Mouse (Mus musculus) forebrain, embryonic 16.5 days (tissue): ENCODE data around the gene Dync2li1. TPM values are rescaled to one million over a fixed set of nuclear protein-coding genes. Genes with fewer than 3 reads are reported as not detected.

Experiments
- ATAC-seq: fragments of 200-750 bp; cut with Nextera tagmentation; 2 replicates; pipeline ENCODE4 v1.8.0; 2017; ENCODE audit warnings: mild to moderate bottlenecking, moderate library complexity
- H3K27ac ChIP-seq: fragments of 300-500 bp; sonication (generic); 2 replicates; pipeline ENCODE4 v1.5.1; 2014; ENCODE audit warnings: low read length, control low read depth
- H3K27me3 ChIP-seq: fragments of 300-500 bp; sonication (generic); replicated peaks from 2 replicates; pipeline ENCODE4 v1.6.1; 2014; ENCODE audit warnings: low read length; ENCODE audit not compliant: control insufficient read depth, insufficient read depth
- H3K36me3 ChIP-seq: fragments of 300-500 bp; sonication (generic); 2 replicates; pipeline ENCODE4 v1.6.1; 2014; ENCODE audit not compliant: control insufficient read depth, insufficient read depth
- H3K4me1 ChIP-seq: fragments of 300-500 bp; sonication (generic); replicated peaks from 2 replicates; pipeline ENCODE4 v1.6.1; 2014; ENCODE audit warnings: low read length; ENCODE audit not compliant: control insufficient read depth, insufficient read depth
- H3K4me2 ChIP-seq: fragments of 300-500 bp; sonication (generic); 2 replicates; pipeline ENCODE4 v1.6.1; 2014; ENCODE audit warnings: mild to moderate bottlenecking, low read length, control low read depth
- H3K4me3 ChIP-seq: fragments of 300-500 bp; sonication (generic); replicated peaks from 2 replicates; pipeline ENCODE4 v1.5.1; 2014; ENCODE audit warnings: mild to moderate bottlenecking, low read length, control low read depth
- H3K9ac ChIP-seq: fragments of 300-500 bp; sonication (generic); replicated peaks from 2 replicates; pipeline ENCODE4 v1.6.1; 2014; ENCODE audit warnings: low read depth, low read length, control low read depth
- H3K9me3 ChIP-seq: fragments of 300-500 bp; sonication (generic); 2 replicates; pipeline ENCODE4 v1.6.1; 2016; ENCODE audit warnings: low read length; ENCODE audit not compliant: control insufficient read depth
- WGBS: fragments of 180-500 bp; shearing (Covaris S2); extraction: QIAGEN DNeasy Blood & Tissue Kit; methylation state at CpG from one replicate; pipeline ENCODE4 v1.1.7; 2014; 5-methylcytosine and 5-hydroxymethylcytosine counted together
- polyA plus RNA-seq: library from polyadenylated mRNA; unstranded; fragments of >200 nt; fragmentation: Nextera tagmentation; extraction: Ambion mirVana; gene quantifications from 2 replicates; pipeline ENCODE4 v1.2.1, GENCODE M21; 2015

Gene Dync2li1
- polyA plus RNA-seq, 1 experiment from 2014 or later: 33.0 TPM

GRCm38 (mm10) chr17:84637971-84638370, 11.7 kb downstream of the Dync2li1 start:
- Histone ChIP-seq H3K4me2 (no peak overlapping the region), H3K4me3 (no peak overlapping the region), H3K27me3 (no peaks in the 10 kb centered on the region), H3K36me3 (no peaks in the 10 kb centered on the region), H3K9me3 (no peaks in the 10 kb centered on the region), H3K9ac (no peak overlapping the region), H3K27ac (no peak overlapping the region), H3K4me1 (no peaks in the 10 kb centered on the region)
- ATAC-seq: no peak
- WGBS: 93% methylated on average over 6 of the region's 6 CpGs

DNA sequence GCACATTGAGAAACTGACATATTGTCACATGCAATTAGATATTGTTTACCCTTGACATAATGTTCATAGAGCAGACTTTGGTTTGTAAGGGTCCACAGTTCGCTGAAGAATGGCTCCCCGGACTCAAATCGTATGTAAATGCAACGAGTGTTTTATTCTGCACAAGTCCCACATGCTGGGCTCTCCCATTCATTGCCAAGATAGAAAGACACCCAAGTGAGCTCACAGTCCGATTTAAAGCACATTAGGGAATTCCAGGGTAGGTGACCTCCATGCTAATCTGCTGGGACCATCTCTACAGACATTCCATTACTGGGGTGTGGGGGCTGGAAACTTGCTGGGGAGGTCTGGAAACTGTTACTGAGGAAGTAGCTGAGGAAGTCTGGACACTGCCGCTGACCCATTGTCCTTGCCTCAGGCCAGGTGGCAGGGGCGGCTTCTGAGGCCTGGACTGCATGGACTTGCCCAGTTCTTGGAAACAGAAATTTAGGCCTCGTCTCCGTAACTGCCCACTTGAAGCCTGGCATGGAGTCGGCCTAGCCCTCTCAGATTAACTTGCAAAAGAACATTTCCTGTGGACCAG, 13.6 kb downstream of the Dync2li1 start:
- H3K4me2 ChIP-seq: no peak overlapping the region
- H3K27ac ChIP-seq: no peak overlapping the region
- ATAC-seq: no peak
- no peaks in the 10 kb centered on the region for H3K27me3 ChIP-seq
- WGBS: 44% methylated on average over 10 of the region's 10 CpGs
- no peak overlapping the region for H3K4me3 ChIP-seq
- no peak overlapping the region for H3K9ac ChIP-seq
- no peaks in the 10 kb centered on the region for H3K4me1 ChIP-seq
- no peaks in the 10 kb centered on the region for H3K9me3 ChIP-seq
- no peaks in the 10 kb centered on the region for H3K36me3 ChIP-seq

DNA sequence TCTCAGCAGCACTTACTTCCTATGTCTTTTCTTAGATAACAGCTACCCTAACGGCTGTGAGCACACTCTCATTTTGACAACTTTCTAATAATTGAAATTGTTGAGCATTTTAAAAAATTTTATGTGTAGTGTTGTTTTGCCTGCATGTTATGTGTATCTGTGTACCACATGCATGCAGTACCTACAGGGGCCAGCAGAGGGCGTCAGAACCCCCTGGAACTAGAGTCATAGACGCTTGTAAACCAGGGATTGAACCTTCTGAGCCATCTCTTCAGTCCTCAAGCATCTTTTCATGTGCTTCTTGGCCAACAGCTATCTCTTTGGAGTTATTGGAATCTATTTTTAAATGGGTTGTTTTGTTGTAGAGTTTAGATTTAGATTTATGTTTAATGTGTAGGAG, 15.6 kb downstream of the Dync2li1 start:
- no peaks in the 10 kb centered on the region for H3K36me3 ChIP-seq
- WGBS: 28% methylated on average over 3 of the region's 3 CpGs
- H3K9ac ChIP-seq: no peak overlapping the region
- ATAC-seq: no peak
- H3K4me3 ChIP-seq: no peak overlapping the region
- no peaks in the 10 kb centered on the region for H3K27me3 ChIP-seq
- H3K4me1 ChIP-seq: 0 out of 2 replicates have a peak, but pooled peaks cover 2% of the 10 kb centered on the region
- H3K4me2 ChIP-seq: no peak overlapping the region
- H3K27ac ChIP-seq: no peak overlapping the region
- H3K9me3 ChIP-seq: no peaks in the 10 kb centered on the region

GRCm38 (mm10) chr17:84642324-84642723, 16.0 kb downstream of the Dync2li1 start:
- Histone ChIP-seq H3K4me2 (no peak overlapping the region), H3K4me3 (no peak overlapping the region), H3K9me3 (no peaks in the 10 kb centered on the region), H3K4me1 (0 out of 2 replicates have a peak, but pooled peaks cover 2% of the 10 kb centered on the region), H3K36me3 (no peaks in the 10 kb centered on the region), H3K9ac (no peak overlapping the region), H3K27me3 (no peaks in the 10 kb centered on the region), H3K27ac (no peak overlapping the region)
- ATAC-seq: no peak
- 90% methylated on average over 9 of the region's 9 CpGs for WGBS

DNA sequence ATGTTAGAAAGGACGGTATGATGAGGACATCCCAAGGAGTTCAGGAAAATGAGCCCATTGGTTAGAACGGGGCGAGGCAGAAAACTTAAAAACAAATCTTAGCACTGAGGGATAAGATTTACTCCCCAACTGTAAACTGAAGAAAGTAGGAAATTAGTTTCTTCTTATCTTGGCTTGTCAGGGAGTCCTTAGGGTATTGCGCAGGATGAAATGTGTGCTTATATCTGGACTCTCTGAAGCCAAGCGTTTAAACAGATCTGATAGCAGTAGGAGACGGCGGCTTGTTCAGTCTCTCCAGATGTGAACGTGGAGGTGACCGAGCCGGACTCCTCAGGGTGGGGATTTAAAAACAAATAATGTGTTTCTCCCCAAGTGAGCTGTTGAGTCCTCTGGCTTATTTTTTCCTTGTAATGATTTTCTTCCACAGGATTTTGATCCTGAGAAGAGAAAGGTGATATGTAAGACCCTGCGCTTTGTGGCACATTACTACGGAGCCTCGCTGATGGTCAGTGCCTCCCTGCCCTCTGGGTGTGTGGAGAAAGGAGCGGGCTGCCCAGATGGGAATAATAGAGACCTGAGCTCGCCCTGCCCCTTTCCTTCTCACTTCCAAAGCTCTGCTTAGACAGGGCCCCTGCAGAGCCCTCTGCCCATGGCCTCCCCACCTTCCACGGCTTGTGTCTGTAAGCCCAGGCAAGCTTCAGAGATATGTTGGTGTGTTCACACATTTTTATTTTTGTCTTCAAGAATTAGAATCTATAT, 18.2 kb downstream of the Dync2li1 start:
- Histone ChIP-seq H3K4me2 (no peak overlapping the region), H3K4me3 (no peak overlapping the region), H3K36me3 (no peaks in the 10 kb centered on the region), H3K4me1 (0 out of 2 replicates have a peak, but pooled peaks cover 2% of the 10 kb centered on the region), H3K27me3 (no peaks in the 10 kb centered on the region), H3K27ac (no peak overlapping the region), H3K9ac (no peak overlapping the region), H3K9me3 (no peaks in the 10 kb centered on the region)
- ATAC-seq: no peak
- WGBS: 63% methylated on average over 16 of the region's 16 CpGs

DNA sequence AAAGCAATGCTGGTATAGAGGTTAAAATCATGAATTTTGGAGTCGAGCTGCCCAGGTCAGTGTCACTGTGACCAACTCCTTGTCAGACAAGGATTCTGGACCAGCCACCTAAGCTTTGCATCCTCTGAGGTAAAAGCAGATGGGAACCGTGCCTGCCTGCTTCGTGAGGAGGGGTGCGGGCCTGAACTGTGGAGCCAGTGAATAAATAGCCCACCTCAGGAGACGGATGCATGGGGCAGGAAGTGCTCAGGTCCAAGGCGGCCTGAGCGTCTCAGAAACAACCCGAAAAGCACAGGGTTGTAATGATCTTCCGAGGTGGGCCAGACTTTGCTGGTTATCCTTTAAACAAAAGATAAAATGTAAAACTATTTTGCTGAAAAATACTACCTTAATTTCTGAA, 18.8 kb downstream of the Dync2li1 start:
- no peak overlapping the region for H3K4me3 ChIP-seq
- 30% methylated on average over 9 of the region's 9 CpGs for WGBS
- H3K27ac ChIP-seq: no peak overlapping the region
- H3K4me1 ChIP-seq: 0 out of 2 replicates have a peak, but pooled peaks cover 2% of the 10 kb centered on the region
- H3K27me3 ChIP-seq: no peaks in the 10 kb centered on the region
- H3K9me3 ChIP-seq: no peaks in the 10 kb centered on the region
- H3K4me2 ChIP-seq: no peak overlapping the region
- no peak for ATAC-seq
- H3K9ac ChIP-seq: no peak overlapping the region
- H3K36me3 ChIP-seq: no peaks in the 10 kb centered on the region

GRCm38 (mm10) chr17:84645894-84646293, 19.6 kb downstream of the Dync2li1 start:
- no peak for ATAC-seq
- Histone ChIP-seq H3K27ac (no peak overlapping the region), H3K4me3 (no peak overlapping the region), H3K36me3 (no peaks in the 10 kb centered on the region), H3K27me3 (no peaks in the 10 kb centered on the region), H3K9me3 (no peaks in the 10 kb centered on the region), H3K4me2 (no peak overlapping the region), H3K9ac (no peak overlapping the region), H3K4me1 (0 out of 2 replicates have a peak, but pooled peaks cover 2% of the 10 kb centered on the region)
- 24% methylated on average over 3 of the region's 7 CpGs for WGBS

DNA sequence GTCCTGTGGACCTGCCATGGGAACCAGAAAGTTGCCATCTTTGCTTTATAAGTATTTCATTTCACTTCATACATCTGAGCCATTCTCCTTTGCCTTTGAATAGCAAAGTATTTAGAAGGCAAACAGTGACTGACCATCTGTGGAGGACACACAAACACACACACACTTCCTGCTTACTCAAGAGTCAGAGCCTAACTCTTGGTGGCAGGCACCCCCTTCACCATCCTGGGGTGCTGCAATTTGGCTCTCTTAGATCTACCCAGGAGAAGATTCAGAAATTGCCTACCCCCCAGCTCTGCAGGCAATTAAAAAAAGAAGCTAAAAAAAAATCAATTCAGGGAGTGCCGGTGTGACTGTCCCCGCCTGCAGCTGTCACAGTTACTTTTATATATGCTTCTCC, 20.2 kb downstream of the Dync2li1 start:
- no peak overlapping the region for H3K4me3 ChIP-seq
- no peaks in the 10 kb centered on the region for H3K36me3 ChIP-seq
- no peak overlapping the region for H3K4me2 ChIP-seq
- no peaks in the 10 kb centered on the region for H3K9me3 ChIP-seq
- no peaks in the 10 kb centered on the region for H3K27me3 ChIP-seq
- H3K27ac ChIP-seq: no peak overlapping the region
- ATAC-seq: no peak
- H3K4me1 ChIP-seq: 0 out of 2 replicates have a peak, but pooled peaks cover 2% of the 10 kb centered on the region
- H3K9ac ChIP-seq: no peak overlapping the region
- WGBS: 63% methylated on average over 2 of the region's 2 CpGs

DNA sequence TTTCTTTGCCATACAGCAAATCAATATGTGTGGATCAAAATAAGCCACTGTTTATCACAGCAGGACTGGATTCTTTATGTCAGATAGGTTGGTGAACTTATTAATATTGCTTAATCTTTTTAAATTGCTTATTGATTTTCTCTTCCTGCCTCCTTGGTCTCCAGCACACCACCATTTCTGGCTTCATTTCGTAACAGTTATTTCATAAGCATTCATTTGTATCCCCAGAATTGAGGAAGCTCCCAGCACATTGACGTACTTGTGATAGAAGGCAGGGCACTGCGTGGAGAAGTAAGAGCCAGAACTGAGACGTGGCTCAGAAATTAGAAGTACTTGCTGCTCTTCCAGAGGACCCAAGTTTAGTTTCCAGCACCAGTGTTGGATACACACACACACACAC, 21.3 kb downstream of the Dync2li1 start:
- Histone ChIP-seq H3K9ac (no peak overlapping the region), H3K4me2 (no peak overlapping the region), H3K27me3 (no peaks in the 10 kb centered on the region), H3K27ac (no peak overlapping the region), H3K4me3 (no peak overlapping the region), H3K4me1 (0 out of 2 replicates have a peak, but pooled peaks cover 2% of the 10 kb centered on the region), H3K36me3 (no peaks in the 10 kb centered on the region), H3K9me3 (no peaks in the 10 kb centered on the region)
- WGBS: 85% methylated on average over 4 of the region's 4 CpGs
- ATAC-seq: no peak
